11 mouse cellular contexts compared by ENCODE assay signal in the genomic region with DNA sequence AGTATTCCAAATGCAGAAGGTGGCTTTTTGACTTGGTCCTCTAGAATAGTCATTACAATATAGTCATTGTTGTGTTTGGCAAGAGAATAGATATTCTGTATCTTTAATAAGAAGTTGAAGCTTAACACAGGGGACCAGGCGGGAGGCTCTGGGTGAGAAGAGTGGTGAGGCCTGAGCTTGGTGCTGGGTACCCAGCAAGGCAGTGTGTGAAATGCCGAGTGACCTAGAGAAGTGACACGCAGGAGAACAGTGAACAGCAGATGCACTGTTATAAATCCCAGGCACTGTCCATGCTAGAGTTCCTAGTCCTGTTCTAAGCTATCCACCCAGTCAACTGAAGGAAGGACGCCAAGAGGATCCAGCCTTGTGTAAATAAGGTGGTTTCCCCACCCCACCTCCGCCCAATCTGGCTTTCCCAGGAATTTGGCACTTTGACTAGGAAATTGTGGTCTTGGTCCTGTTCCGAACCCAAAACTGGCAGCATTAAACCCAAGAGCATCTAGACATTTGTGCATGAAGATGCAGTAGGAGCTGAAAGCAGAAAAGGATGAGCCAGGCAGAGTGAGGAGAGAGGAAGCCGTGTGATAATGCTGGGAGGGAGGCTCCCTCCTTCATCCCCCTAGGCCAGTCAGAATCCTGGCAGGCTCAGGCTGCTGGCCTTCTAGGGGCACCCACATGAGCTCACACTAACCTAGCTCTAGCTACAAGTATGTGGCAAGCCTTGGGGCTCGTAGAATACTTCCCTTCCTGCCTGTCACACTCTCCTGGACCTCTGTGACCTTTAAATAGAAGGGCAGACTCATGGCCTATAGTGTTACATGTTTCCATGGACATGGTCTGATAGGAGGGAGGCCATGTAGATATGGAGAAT. TPM values are rescaled to one million over a fixed set of nuclear protein-coding genes. Genes with fewer than 3 reads are reported as not detected.
DNase-seq lines count a peak whose midpoint lies in the region; ATAC-seq lines count a peak whose summit lies in the region.
"Had no signal": no experiment of that assay in that cellular context is flagged by ENCODE, and none has a peak within 500 bp of the region (broad histone marks: within the 10 kb centered on the region; RNA-seq: fewer than 3 reads in every experiment).

No protein-coding gene starts in this region.

- no peak overlapping the region for H3K4me2 ChIP-seq in forebrain, embryonic 14.5 days (ENCODE audit: low read length)
- H3K4me2 ChIP-seq in intestine, embryonic 15.5 days (replicated peaks) = no peak overlapping the region
- H3K4me2 ChIP-seq: heart, embryonic 13.5 days had no signal

- H3K27me3 ChIP-seq in forebrain, embryonic 14.5 days (replicated peaks; ENCODE audit: control insufficient read depth, insufficient read depth, low read length) = no peaks in the 10 kb centered on the region
- H3K27me3 ChIP-seq in intestine, embryonic 15.5 days (replicated peaks) = no peaks in the 10 kb centered on the region
- H3K27me3 ChIP-seq: heart, embryonic 13.5 days had no signal

- H3K9me3 ChIP-seq in forebrain, embryonic 14.5 days (replicated peaks; ENCODE audit: control insufficient read depth, low read length) = no peaks in the 10 kb centered on the region
- H3K9me3 ChIP-seq in intestine, embryonic 15.5 days = no peaks in the 10 kb centered on the region
- H3K9me3 ChIP-seq: heart, embryonic 13.5 days had no signal

- H3K4me3 ChIP-seq in forebrain, embryonic 14.5 days (ENCODE audit: low read depth, low read length) = no peak overlapping the region
- no peak overlapping the region for H3K4me3 ChIP-seq in intestine, embryonic 15.5 days (replicated peaks)
- H3K4me3 ChIP-seq: heart, embryonic 13.5 days had no signal

- H3K9ac ChIP-seq in forebrain, embryonic 14.5 days (ENCODE audit: low read length) = no peak overlapping the region
- H3K9ac ChIP-seq in intestine, embryonic 15.5 days = no peak overlapping the region
- H3K9ac ChIP-seq: heart, embryonic 13.5 days had no signal

- no peak overlapping the region for H3K27ac ChIP-seq in forebrain, embryonic 14.5 days (ENCODE audit: low read depth, low read length)
- H3K27ac ChIP-seq in intestine, embryonic 15.5 days = no peak overlapping the region
- H3K27ac ChIP-seq: heart, embryonic 13.5 days had no signal

- no peaks in the 10 kb centered on the region for H3K4me1 ChIP-seq in forebrain, embryonic 14.5 days (ENCODE audit: control insufficient read depth, insufficient read depth, low read length)
- H3K4me1 ChIP-seq in intestine, embryonic 15.5 days (replicated peaks) = no peaks in the 10 kb centered on the region

- no peak for ATAC-seq in megakaryocyte-erythroid progenitor cell, adult 5-6 weeks (replicated peaks; ENCODE audit: low FRiP score, low TSS enrichment, poor library complexity, severe bottlenecking)
- no peak for ATAC-seq in forebrain, embryonic 14.5 days
- ATAC-seq in intestine, embryonic 15.5 days = no peak

- WGBS in forebrain, embryonic 14.5 days = 87% methylated on average over 8 of the region's 8 CpGs
- WGBS in intestine, embryonic 15.5 days = 62% methylated on average over 8 of the region's 8 CpGs

- peak; percentile 44 for DNase-seq in gastrocnemius, adult 18-20 months (ENCODE audit: low spot score)
- no peak for DNase-seq in gastrocnemius, postnatal 10 days
- DNase-seq in urinary bladder, postnatal 36 days (ENCODE audit: low spot score in 2 of 2) = peak; percentile 21 to 26
- DNase-seq in urinary bladder, adult 2 months (ENCODE audit: low spot score) = no peak
- peak; percentile 53 for DNase-seq in left cerebral cortex, adult 11 months (ENCODE audit: low spot score)
- no peak for DNase-seq in forebrain, embryonic 14.5 days (ENCODE audit: low spot score)
- DNase-seq: embryo, embryonic 11 days; kidney, postnatal 25 days had no signal

- H3K36me3 ChIP-seq in forebrain, embryonic 14.5 days (ENCODE audit: control insufficient read depth, insufficient read depth, low read length) = no peaks in the 10 kb centered on the region
- H3K36me3 ChIP-seq in intestine, embryonic 15.5 days = no peaks in the 10 kb centered on the region

RNA-seq across cellular contexts. Expression of gene Wdfy2, which starts 55.5 kb away (rescaled TPM):
- total RNA-seq in gastrocnemius, adult 18-20 months (2021) = 1 to 10 TPM; 6.5 to 6.9 TPM
- 10 to 100 TPM in 1 of 2 experiments, 1 to 10 TPM in 1; 8.9 to 10.1 TPM for total RNA-seq in gastrocnemius, postnatal 10 days (2021)
- polyA plus RNA-seq in urinary bladder, adult 2 months (2012; rRNA removed) = 7.5 and 9.8 TPM in 2 replicates
- total RNA-seq in megakaryocyte-erythroid progenitor cell, adult 5-6 weeks (2014; fragmentation: Nextera tagmentation) = 2.8 and 5.7 TPM in 2 replicates
- 4.8 and 4.9 TPM in 2 replicates for total RNA-seq in megakaryocyte-erythroid progenitor cell, adult 5-6 weeks (2017)
- 9.2 and 10.0 TPM in 2 replicates for polyA plus RNA-seq in forebrain, embryonic 14.5 days (2014; fragmentation: Nextera tagmentation; extraction: Ambion mirVana)
- polyA plus RNA-seq in intestine, embryonic 15.5 days (2015; fragmentation: Nextera tagmentation; extraction: Ambion mirVana) = 4.0 and 4.2 TPM in 2 replicates

Comparison
In these comparisons a context has a peak if more than half of its experiments do, and no peak if none do; other contexts are left out.
1. DNase-seq: peak in gastrocnemius, adult 18-20 months (single experiment), urinary bladder, postnatal 36 days (2 of 2) and left cerebral cortex, adult 11 months (single experiment); none in gastrocnemius, postnatal 10 days (single experiment), urinary bladder, adult 2 months (single experiment) and forebrain, embryonic 14.5 days (single experiment).